Mouse (Mus musculus) heart, embryonic 10.5 days (tissue): ENCODE data around the gene Gabarapl1. TPM values are rescaled to one million over a fixed set of nuclear protein-coding genes. Genes with fewer than 3 reads are reported as not detected.
"Not testable (repeated sequence)": the region's sequence is repeated elsewhere in the genome, so short reads cannot be mapped to it uniquely, and the experiment has no call there.

Experiments
- DNase-seq: peaks from one replicate; pipeline ENCODE4 v3.0.0-alpha.2; 2017; ENCODE audit warnings: low spot score
- H3K27ac ChIP-seq: fragments of 300-500 bp; sonication (generic); 2 replicates; pipeline ENCODE4 v1.5.1; 2016; ENCODE audit warnings: mild to moderate bottlenecking
- H3K27me3 ChIP-seq: fragments of 300-500 bp; sonication (generic); 2 replicates; pipeline ENCODE4 v1.6.1; 2016; ENCODE audit warnings: mild to moderate bottlenecking; ENCODE audit not compliant: poor library complexity, insufficient read depth, severe bottlenecking
- H3K36me3 ChIP-seq: fragments of 300-500 bp; sonication (generic); 2 replicates; pipeline ENCODE4 v1.6.1; 2016; ENCODE audit warnings: mild to moderate bottlenecking, moderate library complexity
- H3K4me1 ChIP-seq: fragments of 300-500 bp; sonication (generic); 2 replicates; pipeline ENCODE4 v1.6.1; 2016; ENCODE audit warnings: mild to moderate bottlenecking
- H3K4me3 ChIP-seq: fragments of 300-500 bp; sonication (generic); 2 replicates; pipeline ENCODE4 v1.5.1; 2016; ENCODE audit warnings: mild to moderate bottlenecking, moderate library complexity
- H3K9me3 ChIP-seq: fragments of 300-500 bp; sonication (generic); 2 replicates; pipeline ENCODE4 v1.6.1; 2016; ENCODE audit warnings: mild to moderate bottlenecking, moderate library complexity
- WGBS: fragments of 180-500 bp; shearing (Covaris S2); methylation state at CpG from one replicate; pipeline ENCODE4 v1.1.7; 2016; 5-methylcytosine and 5-hydroxymethylcytosine counted together
- polyA plus RNA-seq: library from polyadenylated mRNA; unstranded; fragments of >200 nt; fragmentation: Nextera tagmentation; extraction: Ambion mirVana; gene quantifications from 2 replicates; pipeline ENCODE4 v1.2.1, GENCODE M21; 2016

Gabarapl1 gene
- 30.8 and 34.4 TPM in 2 replicates for polyA plus RNA-seq

DNA sequence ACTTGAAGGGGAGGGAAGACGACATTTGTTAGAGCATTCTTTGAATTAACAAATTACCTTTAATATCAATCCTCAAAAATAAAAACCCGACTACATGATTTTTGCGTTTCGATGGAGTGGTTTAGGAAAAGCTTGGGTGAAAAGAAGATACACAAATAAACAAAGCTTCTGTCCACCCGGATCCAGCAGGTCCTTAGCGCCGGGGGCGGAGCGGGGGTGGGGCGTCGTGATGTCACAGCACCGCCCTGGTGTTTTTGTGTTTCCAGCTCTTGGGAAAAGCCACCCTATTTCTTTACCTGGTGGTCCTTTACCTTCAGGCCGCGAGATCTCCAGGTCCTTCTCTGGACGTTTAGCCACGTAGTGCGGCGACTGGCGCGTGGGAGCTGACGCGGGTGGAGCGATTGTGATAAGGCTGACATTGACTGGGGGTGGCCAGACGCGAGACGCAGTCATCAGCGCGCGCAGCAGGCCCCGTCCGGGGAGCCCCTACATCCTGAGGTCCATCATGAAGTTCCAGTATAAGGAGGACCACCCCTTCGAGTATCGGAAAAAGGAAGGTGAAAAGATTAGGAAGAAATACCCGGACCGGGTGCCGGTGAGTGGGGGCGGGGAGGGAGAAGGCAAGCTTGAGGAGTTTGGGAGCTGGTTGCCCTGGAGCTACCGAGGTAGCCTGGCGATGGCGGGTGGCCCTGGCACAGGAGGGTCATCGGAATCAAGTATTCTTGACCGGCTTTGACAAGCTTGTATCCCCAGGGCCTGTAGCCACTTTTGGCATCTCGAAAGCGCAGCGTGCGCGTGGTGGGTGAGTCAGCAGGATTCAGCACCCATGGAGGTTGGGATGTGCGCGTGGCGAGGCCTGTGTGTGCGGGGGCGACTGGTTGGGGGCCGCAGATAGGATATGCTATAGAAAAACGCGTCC, at the start of gene Gabarapl1:
Gabarapl1 (plus strand) TSS at position 219 of the 919 bp plus-strand sequence.
- no peaks in the 10 kb centered on the region for H3K9me3 ChIP-seq
- H3K4me1 ChIP-seq: peaks cover 16% of the 10 kb centered on the region
- H3K4me3 ChIP-seq: peak within 1 kb of the TSS; percentile 88
- under 1% methylated on average over 55 of the region's 55 CpGs for WGBS
- H3K27me3 ChIP-seq: no peaks in the 10 kb centered on the region
- peak; percentile 90 for DNase-seq
- H3K36me3 ChIP-seq: peaks cover 5% of the 10 kb centered on the region; the same call in 1 of the 2 replicates
- peak within 1 kb of the TSS; percentile 93 for H3K27ac ChIP-seq

DNA sequence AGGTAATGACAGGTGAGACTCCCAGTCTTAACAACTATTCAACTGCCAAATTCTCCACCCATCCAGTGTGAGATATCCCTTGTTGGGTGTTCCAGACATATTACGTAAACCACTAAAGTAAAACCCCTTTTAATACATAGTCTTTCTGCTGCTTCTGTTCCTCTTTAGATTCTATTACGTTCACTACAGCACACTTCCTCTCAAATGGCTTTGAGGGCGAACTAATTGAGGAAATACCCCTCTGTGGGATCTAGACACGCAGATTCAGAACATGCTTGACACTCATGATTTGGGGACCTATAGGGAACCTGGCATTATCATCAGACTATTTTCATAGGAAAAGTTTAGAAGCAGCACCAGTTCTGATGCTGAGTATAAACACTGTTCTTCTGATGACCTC, 38.0 kb upstream of the Gabarapl1 start:
- Histone ChIP-seq H3K4me3 (no peak overlapping the region), H3K4me1 (no peaks in the 10 kb centered on the region), H3K36me3 (no peaks in the 10 kb centered on the region), H3K27me3 (no peaks in the 10 kb centered on the region), H3K9me3 (no peaks in the 10 kb centered on the region), H3K27ac (no peak overlapping the region)
- no peak for DNase-seq
- WGBS: 70% methylated on average over 4 of the region's 4 CpGs

DNA sequence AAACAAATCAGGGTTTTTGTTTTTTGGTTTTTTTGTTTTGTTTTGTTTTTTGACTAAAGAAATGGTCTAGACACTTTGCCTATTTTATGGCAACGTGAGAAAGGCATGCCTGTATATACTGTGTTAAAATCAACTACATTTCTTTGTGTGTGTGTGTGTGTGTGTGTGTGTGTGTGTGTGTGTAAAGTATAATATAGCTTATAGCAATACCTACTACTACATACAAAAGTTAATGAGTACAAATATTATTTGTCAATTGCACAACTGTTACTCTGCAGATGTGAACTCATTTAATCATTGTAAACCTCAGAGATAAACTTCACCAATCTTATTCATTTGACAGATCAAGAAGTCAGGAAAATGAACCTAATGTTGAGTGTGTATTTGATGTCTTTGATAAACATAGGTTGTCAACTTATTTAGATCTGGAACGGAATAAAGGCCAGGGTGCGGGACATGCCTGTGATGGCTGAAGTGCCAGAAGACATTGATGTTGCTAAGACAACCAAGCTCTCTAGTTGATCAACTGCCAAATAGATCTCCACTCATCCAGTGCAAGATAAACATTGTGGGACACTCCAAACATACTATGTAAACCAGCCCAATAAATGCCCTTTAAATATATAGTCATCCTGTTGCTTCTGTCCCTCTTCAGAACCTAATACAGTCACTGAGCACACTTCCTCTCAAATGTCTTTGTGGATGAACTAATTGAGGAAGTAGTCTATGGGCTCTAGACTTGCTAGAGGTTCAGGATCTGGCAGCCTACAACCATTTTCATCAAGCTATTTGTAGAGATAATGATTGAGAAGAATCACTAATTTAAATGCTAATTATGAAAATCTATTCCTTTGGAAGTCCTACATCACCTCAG, 35.4 kb upstream of the Gabarapl1 start:
- no peak overlapping the region for H3K4me3 ChIP-seq
- no peaks in the 10 kb centered on the region for H3K4me1 ChIP-seq
- H3K9me3 ChIP-seq: 0 out of 2 replicates have a peak, but pooled peaks cover 6% of the 10 kb centered on the region
- no peaks in the 10 kb centered on the region for H3K27me3 ChIP-seq
- no peak for DNase-seq
- no peaks in the 10 kb centered on the region for H3K36me3 ChIP-seq
- whole genome bisulfite sequencing: 87% methylated on average over 3 of the region's 3 CpGs
- no peak overlapping the region for H3K27ac ChIP-seq

DNA sequence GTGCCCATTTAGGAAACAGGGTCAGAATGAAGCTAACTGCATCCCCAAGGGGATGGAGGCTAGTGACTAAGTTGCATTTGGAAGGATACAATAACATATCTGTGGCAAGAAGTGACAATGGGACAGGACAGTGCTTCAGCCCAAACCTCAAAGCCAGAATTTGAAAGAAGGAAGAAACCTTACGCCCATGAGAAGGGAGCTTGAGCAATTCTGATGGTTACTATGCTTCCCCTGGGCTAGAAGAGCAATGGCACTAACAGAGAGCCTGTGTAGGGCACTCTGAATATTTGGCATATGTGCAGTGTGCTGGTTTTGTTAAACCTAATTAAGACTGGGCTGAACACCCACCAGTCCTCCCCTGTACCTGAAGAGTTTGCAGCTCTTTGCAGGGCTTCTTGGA, 33.4 kb upstream of the Gabarapl1 start:
- H3K9me3 ChIP-seq, H3K27ac ChIP-seq, H3K4me1 ChIP-seq, H3K27me3 ChIP-seq, H3K36me3 ChIP-seq, DNase-seq, H3K4me3 ChIP-seq: not testable (repeated sequence)
- 79% methylated on average over 1 of the region's 1 CpGs for WGBS

DNA sequence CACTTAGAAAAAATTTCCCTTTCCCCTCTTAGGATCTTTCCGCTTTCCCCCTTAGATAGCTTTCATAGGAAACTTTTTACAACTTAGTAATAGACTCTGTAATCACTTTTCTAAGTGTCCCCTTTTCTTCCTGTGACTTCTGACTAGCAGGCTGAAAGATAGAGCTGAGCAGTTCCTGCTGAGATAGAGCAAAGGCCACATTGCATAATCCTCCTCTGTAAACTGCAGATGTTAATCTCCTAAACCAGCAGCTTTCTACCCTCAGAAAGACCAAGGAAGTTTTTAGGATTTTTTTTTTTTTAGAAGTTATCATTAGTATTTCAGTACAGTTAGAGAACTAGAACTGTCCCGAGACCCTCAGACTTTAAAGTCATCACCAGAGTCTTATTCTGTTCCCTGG, 29.5 kb upstream of the Gabarapl1 start:
- no peaks in the 10 kb centered on the region for H3K36me3 ChIP-seq
- no peak overlapping the region for H3K27ac ChIP-seq
- no peak overlapping the region for H3K4me3 ChIP-seq
- WGBS: 71% methylated on average over 2 of the region's 2 CpGs
- no peaks in the 10 kb centered on the region for H3K4me1 ChIP-seq
- H3K27me3 ChIP-seq: no peaks in the 10 kb centered on the region
- 0 out of 2 replicates have a peak, but pooled peaks cover 6% of the 10 kb centered on the region for H3K9me3 ChIP-seq
- DNase-seq: no peak

DNA sequence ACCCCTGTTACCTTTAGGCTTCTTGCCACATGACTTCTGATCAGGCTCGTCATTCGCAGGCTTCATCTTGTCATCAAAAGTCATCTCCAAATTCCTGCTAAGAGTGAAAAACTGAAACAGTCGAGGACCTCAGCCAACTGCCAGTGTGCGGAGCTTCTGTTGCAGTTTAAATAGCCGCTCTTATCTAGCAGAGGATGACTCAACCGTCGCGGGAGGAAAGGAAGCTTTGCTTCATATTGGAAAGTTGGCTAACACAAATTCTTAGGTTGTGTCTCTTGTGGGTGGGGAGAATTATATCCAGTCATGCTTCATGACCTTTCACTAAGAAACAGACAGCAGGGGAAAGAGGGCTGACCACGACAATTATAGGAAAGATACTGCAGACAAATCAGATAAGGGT, 25.9 kb upstream of the Gabarapl1 start, which contains the start of gene Olr1:
Olr1 (minus strand) TSS at position 142 of the 400 bp plus-strand sequence.
- Histone ChIP-seq H3K4me1 (no peaks in the 10 kb centered on the region), H3K27me3 (no peaks in the 10 kb centered on the region), H3K9me3 (0 out of 2 replicates have a peak, but pooled peaks cover 4% of the 10 kb centered on the region), H3K36me3 (no peaks in the 10 kb centered on the region), H3K27ac (no peak within 1 kb of the TSS), H3K4me3 (no peak within 1 kb of the TSS)
- DNase-seq: no peak
- 54% methylated on average over 9 of the region's 9 CpGs for WGBS

DNA sequence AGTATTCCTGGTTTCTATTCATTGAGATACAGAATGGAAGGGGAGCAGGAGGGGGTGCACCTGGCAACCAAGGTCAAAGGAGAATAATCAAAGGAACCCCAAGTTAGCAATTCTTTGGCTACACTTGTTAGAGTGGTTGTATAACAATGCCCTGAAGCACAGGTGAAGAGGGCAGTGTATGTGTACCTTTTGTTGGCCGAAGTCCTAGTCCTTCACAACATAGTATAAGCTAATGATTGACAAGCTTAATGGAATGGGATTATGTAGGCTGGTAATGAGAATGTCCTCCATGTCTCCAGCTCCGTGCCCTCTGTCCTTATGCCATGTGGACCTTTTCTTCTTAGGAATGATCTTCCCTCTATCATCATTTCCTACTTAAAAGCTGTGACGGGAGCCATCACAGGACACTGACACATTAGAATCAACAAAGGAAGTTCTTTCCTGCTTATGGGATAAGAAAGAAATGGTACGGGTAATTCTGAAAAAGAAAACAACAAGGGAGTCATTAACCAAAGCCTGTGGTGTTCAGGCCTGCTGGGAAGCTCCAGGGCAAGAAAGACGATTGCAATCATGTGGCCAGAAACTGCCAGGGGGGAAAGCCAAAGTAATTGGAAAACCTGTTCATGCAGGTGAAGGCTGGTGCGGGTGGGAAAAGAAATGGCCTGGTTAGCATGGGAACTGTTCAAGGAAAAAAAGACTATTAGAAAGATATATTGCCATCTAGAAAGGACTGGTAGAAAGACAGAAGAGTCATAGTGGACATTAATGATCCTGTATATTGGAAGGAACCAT, 22.6 kb upstream of the Gabarapl1 start:
- Histone ChIP-seq H3K36me3 (no peaks in the 10 kb centered on the region), H3K27me3 (no peaks in the 10 kb centered on the region), H3K9me3 (no peaks in the 10 kb centered on the region), H3K4me3 (no peak overlapping the region), H3K4me1 (no peaks in the 10 kb centered on the region), H3K27ac (no peak overlapping the region)
- DNase-seq: no peak
- WGBS: 72% methylated on average over 6 of the region's 6 CpGs

DNA sequence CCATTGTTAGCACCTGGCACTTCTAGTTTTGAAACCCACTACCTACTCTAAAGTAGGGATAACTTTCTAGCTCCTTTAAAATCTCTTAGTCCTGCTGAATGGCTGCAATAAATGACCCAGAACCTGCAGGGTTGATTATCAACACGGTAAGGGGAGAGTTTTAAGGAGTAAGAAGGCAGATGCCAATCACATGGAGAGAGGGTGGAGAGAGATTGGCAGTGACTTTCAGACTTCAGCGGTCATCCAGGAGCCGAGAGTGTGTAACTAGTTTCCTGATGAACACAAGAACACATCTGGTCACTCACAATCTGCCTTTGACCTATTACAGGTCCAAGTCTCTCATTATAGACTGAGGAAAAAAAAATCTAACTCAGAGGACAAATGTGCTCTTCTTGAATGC, 20.6 kb upstream of the Gabarapl1 start, which contains the start of gene Tmem52b:
Tmem52b (plus strand) TSS at position 189 of the 400 bp plus-strand sequence.
- DNase-seq: no peak
- H3K27me3 ChIP-seq: no peaks in the 10 kb centered on the region
- H3K4me3 ChIP-seq: no peak within 1 kb of the TSS
- 72% methylated on average over 3 of the region's 3 CpGs for WGBS
- H3K9me3 ChIP-seq: no peaks in the 10 kb centered on the region
- H3K27ac ChIP-seq: no peak within 1 kb of the TSS
- no peaks in the 10 kb centered on the region for H3K4me1 ChIP-seq
- H3K36me3 ChIP-seq: no peaks in the 10 kb centered on the region

DNA sequence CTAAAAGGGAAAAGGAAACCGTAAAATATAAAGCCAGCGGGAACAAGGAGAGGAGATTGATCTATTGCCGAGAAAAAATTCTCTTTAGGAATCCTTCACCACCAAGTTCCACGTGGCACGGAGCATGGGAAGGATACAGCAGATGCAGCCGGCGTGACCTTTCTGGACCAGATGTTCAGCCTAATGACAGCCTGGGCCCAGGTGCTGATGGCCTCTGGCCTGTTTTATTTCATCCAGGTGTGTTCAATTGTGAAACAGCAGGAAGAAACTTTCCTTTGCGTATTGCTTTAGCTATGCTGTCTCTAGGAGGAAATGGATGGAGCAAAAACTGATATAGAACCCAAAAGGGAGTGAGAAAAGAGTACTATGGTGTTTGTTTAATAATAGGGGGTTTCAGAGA, 20.1 kb upstream of the Gabarapl1 start:
- no peak overlapping the region for H3K4me3 ChIP-seq
- no peaks in the 10 kb centered on the region for H3K36me3 ChIP-seq
- H3K27ac ChIP-seq: no peak overlapping the region
- 65% methylated on average over 8 of the region's 8 CpGs for WGBS
- H3K27me3 ChIP-seq: no peaks in the 10 kb centered on the region
- no peaks in the 10 kb centered on the region for H3K4me1 ChIP-seq
- no peak for DNase-seq
- no peaks in the 10 kb centered on the region for H3K9me3 ChIP-seq

DNA sequence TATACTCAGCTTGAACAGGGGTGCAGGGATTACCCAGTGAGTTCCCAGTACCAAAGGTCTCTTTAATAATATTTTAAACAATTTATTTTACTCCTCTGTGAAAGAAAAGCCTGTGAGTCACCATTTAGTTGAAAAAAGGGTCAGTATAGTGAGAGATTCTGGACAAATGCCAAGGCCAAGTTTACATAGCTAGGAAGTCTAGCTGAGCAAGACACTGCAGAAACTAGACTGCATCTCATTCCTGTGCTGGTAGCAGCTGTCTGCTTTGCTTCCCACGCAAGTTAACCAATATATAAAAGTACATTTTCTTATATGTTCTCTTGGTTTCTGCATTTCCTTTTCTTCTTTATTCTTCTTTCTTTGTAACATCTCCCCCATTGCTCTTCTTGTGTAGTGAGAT, 19.6 kb upstream of the Gabarapl1 start:
- H3K9me3 ChIP-seq: no peaks in the 10 kb centered on the region
- H3K36me3 ChIP-seq: no peaks in the 10 kb centered on the region
- DNase-seq: no peak
- H3K4me3 ChIP-seq: no peak overlapping the region
- no peaks in the 10 kb centered on the region for H3K27me3 ChIP-seq
- no peak overlapping the region for H3K27ac ChIP-seq
- no peaks in the 10 kb centered on the region for H3K4me1 ChIP-seq
- 68% methylated on average over 1 of the region's 1 CpGs for WGBS

DNA sequence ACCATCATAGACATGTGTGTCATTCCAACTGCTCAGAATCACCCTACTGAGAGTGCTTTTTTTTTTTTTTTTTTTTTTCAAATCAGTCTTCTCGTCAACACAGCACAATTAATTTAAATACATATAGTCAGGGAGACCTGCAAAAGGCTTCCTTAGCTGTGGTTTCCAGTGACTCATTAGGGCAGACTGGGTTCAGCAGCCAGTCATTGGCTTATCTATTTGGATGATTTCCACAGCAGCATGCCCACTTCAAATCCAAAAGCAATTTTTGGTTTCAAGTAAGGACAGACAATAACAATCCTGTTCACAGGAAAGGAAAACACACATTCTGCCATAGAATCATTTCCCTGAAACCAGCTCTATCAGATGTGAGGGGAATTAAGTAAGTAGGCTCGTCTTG, 18.6 kb upstream of the Gabarapl1 start:
- Histone ChIP-seq H3K9me3 (no peaks in the 10 kb centered on the region), H3K27me3 (no peaks in the 10 kb centered on the region), H3K27ac (no peak overlapping the region), H3K36me3 (no peaks in the 10 kb centered on the region), H3K4me1 (no peaks in the 10 kb centered on the region), H3K4me3 (no peak overlapping the region)
- no peak for DNase-seq
- 67% methylated on average over 2 of the region's 2 CpGs for WGBS

DNA sequence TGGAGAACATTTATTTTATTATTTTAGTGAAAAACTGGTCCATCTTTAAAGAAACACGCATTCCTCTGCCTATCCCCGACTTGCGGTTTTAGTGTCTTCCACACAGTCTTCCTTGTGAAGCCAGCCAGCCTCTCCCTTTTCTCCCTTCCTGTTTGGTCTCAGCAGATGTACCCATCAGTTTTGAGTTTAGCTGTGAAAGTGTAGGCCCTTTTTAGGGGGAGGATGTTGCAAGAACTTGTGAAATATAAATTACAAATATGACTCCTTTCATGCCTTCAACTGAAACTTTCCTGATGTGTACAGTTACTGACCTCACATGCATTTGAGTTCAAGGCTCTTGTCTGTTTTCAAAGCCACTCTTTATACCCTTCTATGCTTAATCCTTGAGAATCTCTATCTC, 17.9 kb upstream of the Gabarapl1 start:
- no peak for DNase-seq
- Histone ChIP-seq H3K9me3 (no peaks in the 10 kb centered on the region), H3K36me3 (no peaks in the 10 kb centered on the region), H3K27ac (no peak overlapping the region), H3K27me3 (no peaks in the 10 kb centered on the region), H3K4me3 (no peak overlapping the region), H3K4me1 (no peaks in the 10 kb centered on the region)
- 88% methylated on average over 3 of the region's 3 CpGs for WGBS
